In genomic region chr1:180606796-180607577, GRCm38 (mm10) we compare ENCODE assay signal across 21 mouse cellular contexts. TPM values are rescaled to one million over a fixed set of nuclear protein-coding genes. Genes with fewer than 3 reads are reported as not detected.
DNase-seq lines count a peak whose midpoint lies in the region; ATAC-seq and TF ChIP-seq lines count a peak whose summit lies in the region.
"Had no signal": no experiment of that assay in that cellular context is flagged by ENCODE, and none has a peak within 500 bp of the region (broad histone marks: within the 10 kb centered on the region; RNA-seq: fewer than 3 reads in every experiment).

No protein-coding gene starts in this region.

- peaks cover 17% of the 10 kb centered on the region for H3K4me1 ChIP-seq in heart, embryonic 11.5 days (ENCODE audit: control insufficient read depth, insufficient read depth, low read length)
- peaks cover 50% of the 10 kb centered on the region for H3K4me1 ChIP-seq in E14TG2a.4 (replicated peaks; ENCODE audit: low read depth, low read length)
- H3K4me1 ChIP-seq: embryonic facial prominence, embryonic 12.5 days; hindbrain, embryonic 12.5 days; intestine, embryonic 15.5 days; kidney, embryonic 15.5 days; neural tube, embryonic 13.5 days had no signal

- no peak overlapping the region for H3K4me3 ChIP-seq in heart, embryonic 11.5 days (ENCODE audit: low read depth, low read length)
- H3K4me3 ChIP-seq in E14TG2a.4 (replicated peaks; ENCODE audit: low read length) (0 out of 2 replicates have a peak overlapping the region, but pooled peaks have one; percentile 3), myocyte (no peak overlapping the region)
- H3K4me3 ChIP-seq: embryonic facial prominence, embryonic 12.5 days; hindbrain, embryonic 12.5 days; intestine, embryonic 15.5 days; kidney, embryonic 15.5 days; layer of hippocampus, adult 2 months; megakaryocyte, embryonic 14.5 days; neural tube, embryonic 13.5 days had no signal

- H3K9ac ChIP-seq in heart, embryonic 11.5 days (ENCODE audit: low read depth, low read length), result no peak overlapping the region
- H3K9ac ChIP-seq: embryonic facial prominence, embryonic 12.5 days; hindbrain, embryonic 12.5 days; intestine, embryonic 15.5 days; kidney, embryonic 15.5 days; liver, embryonic 14.5 days; neural tube, embryonic 13.5 days had no signal

- H3ac ChIP-seq in myocyte (ENCODE audit: control insufficient read depth, insufficient read length), result no peak overlapping the region

- no peak for TF ChIP-seq CTCF in E14TG2a.4 (conservative IDR thresholded peaks at IDR 0.05; ENCODE audit: low read length)

- 64% methylated on average over 10 of the region's 10 CpGs for WGBS in heart, embryonic 11.5 days (ENCODE audit: insufficient replicate concordance)

- H3K79me2 ChIP-seq in myocyte (ENCODE audit: control insufficient read depth, insufficient read depth), result no peaks in the 10 kb centered on the region

- H3K4me2 ChIP-seq in heart, embryonic 11.5 days, result no peak overlapping the region
- H3K4me2 ChIP-seq in myocyte (ENCODE audit: low read depth), result peak overlapping the region; percentile 4
- H3K4me2 ChIP-seq: embryonic facial prominence, embryonic 12.5 days; hindbrain, embryonic 12.5 days; intestine, embryonic 15.5 days; kidney, embryonic 15.5 days; neural tube, embryonic 13.5 days had no signal

- H3K27ac ChIP-seq in heart, embryonic 11.5 days (ENCODE audit: low read depth, low read length), result 0 out of 2 replicates have a peak overlapping the region, but pooled peaks have one; percentile 12
- H3K27ac ChIP-seq: embryonic facial prominence, embryonic 12.5 days; hindbrain, embryonic 12.5 days; intestine, embryonic 15.5 days; kidney, embryonic 15.5 days; layer of hippocampus, adult 2 months; liver, embryonic 14.5 days; neural tube, embryonic 13.5 days had no signal

- no peak for TF ChIP-seq POLR2A in myocyte (IDR thresholded peaks at IDR 0.05; ENCODE audit: insufficient read length, low read depth)

- no peak for DNase-seq in heart, postnatal 25 days (ENCODE audit: low spot score)
- DNase-seq in ZHBTc4 (ENCODE audit: low read depth, low spot score), result peak; percentile 93
- DNase-seq in kidney, postnatal 14 days, result no peak
- DNase-seq in spleen, adult 12 weeks (ENCODE audit: low spot score), result no peak
- DNase-seq: adrenal gland, postnatal 25 days; cerebellum, postnatal 14 days; gastrocnemius, postnatal 36 days; thymus, postnatal 36 days had no signal

- H3K9me3 ChIP-seq in heart, embryonic 11.5 days (replicated peaks; ENCODE audit: control insufficient read depth, low read length), result 0 out of 2 replicates have a peak, but pooled peaks cover 2% of the 10 kb centered on the region
- peaks cover 31% of the 10 kb centered on the region for H3K9me3 ChIP-seq in E14TG2a.4 (ENCODE audit: low read length)
- H3K9me3 ChIP-seq: intestine, embryonic 15.5 days; neural tube, embryonic 13.5 days had no signal

- ATAC-seq in heart, embryonic 11.5 days (replicated peaks; ENCODE audit: insufficient number of reproducible peaks, low FRiP score, low TSS enrichment), result no peak
- ATAC-seq: activated CD4-positive, CD25-positive, alpha-beta regulatory T cell, adult 4 months; intestine, embryonic 15.5 days; lung, postnatal 0 days had no signal

- H3K27me3 ChIP-seq in heart, embryonic 11.5 days (ENCODE audit: control insufficient read depth, insufficient read depth, low read length), result no peaks in the 10 kb centered on the region
- no peaks in the 10 kb centered on the region for H3K27me3 ChIP-seq in E14TG2a.4 (ENCODE audit: insufficient read depth, low read length)
- H3K27me3 ChIP-seq in myocyte (ENCODE audit: control insufficient read depth, insufficient read depth, insufficient read length), result no peaks in the 10 kb centered on the region
- H3K27me3 ChIP-seq: embryonic facial prominence, embryonic 12.5 days; hindbrain, embryonic 12.5 days; intestine, embryonic 15.5 days; kidney, embryonic 15.5 days; neural tube, embryonic 13.5 days had no signal

- peaks cover 2% of the 10 kb centered on the region; the same call in 1 of the 2 replicates for H3K36me3 ChIP-seq in heart, embryonic 11.5 days (ENCODE audit: control insufficient read depth, insufficient read depth, low read length)
- H3K36me3 ChIP-seq in E14TG2a.4 (ENCODE audit: insufficient read depth, low read length) (peaks cover 41% of the 10 kb centered on the region), myocyte (ENCODE audit: control insufficient read depth, insufficient read depth) (no peaks in the 10 kb centered on the region)

- intact Hi-C loops in heart, postnatal 25 days (cut with DNase I), result loop anchor here (5.0 kb wide), 1 partner anchor 35 kb away; the partner anchor contains the start of gene Lin9

TF ChIP-seq in myocyte, 11 proteins besides CTCF, POLR2A, EP300 and RAD21:
- TF ChIP-seq MAX (IDR thresholded peaks at IDR 0.05; ENCODE audit: low read depth) (no peak), TCF12 (IDR thresholded peaks at IDR 0.05; ENCODE audit: insufficient read depth, poor library complexity, severe bottlenecking) (peak; percentile 13), POLR2AphosphoS2 (IDR thresholded peaks at IDR 0.05; ENCODE audit: insufficient read length, low read depth) (no peak), E2F4 (IDR thresholded peaks at IDR 0.05; ENCODE audit: insufficient read depth) (no peak), TCF3 (IDR thresholded peaks at IDR 0.05; ENCODE audit: insufficient read length, low read depth) (no peak), USF1 (IDR thresholded peaks at IDR 0.05; ENCODE audit: low read depth) (no peak), SRF (IDR thresholded peaks at IDR 0.05; ENCODE audit: control insufficient read depth, insufficient read length, low read depth) (no peak), CEBPB (IDR thresholded peaks at IDR 0.05; ENCODE audit: insufficient read depth, poor library complexity, severe bottlenecking) (no peak), MYOD1 (IDR thresholded peaks at IDR 0.05; ENCODE audit: control insufficient read depth in 1 of 3, insufficient read length in 2 of 3, low read depth in 2 of 3) (peak in 2 of 3 experiments; percentile 42 to 73), MYOG (IDR thresholded peaks at IDR 0.05; ENCODE audit: control insufficient read depth in 1 of 3, insufficient read depth in 1 of 3, insufficient read length in 2 of 3, low read depth in 2 of 3) (peak in 2 of 3 experiments; percentile 63 to 80), REST (IDR thresholded peaks at IDR 0.05; ENCODE audit: insufficient read depth, insufficient read length) (no peak)

RNA-seq across cellular contexts. Expression of gene Lin9, which starts 34.0 kb away (rescaled TPM):
- 15.2 and 17.8 TPM in 2 replicates for polyA plus RNA-seq in heart, embryonic 11.5 days (2014; fragmentation: Nextera tagmentation; extraction: Ambion mirVana)
- 1 to 10 TPM; 2.6 to 2.7 TPM for total RNA-seq in heart, postnatal 25 days (2021)
- 1.9 TPM for polyA plus RNA-seq in myocyte (2012; fragmentation: generic; extraction: Trizol)

RNA-seq across cellular contexts. Expression of gene Parp1, which starts 38.3 kb away (rescaled TPM):
- polyA plus RNA-seq in heart, embryonic 11.5 days (2014; fragmentation: Nextera tagmentation; extraction: Ambion mirVana), result 94.0 and 107 TPM in 2 replicates
- total RNA-seq in heart, postnatal 25 days (2021), result 10 to 100 TPM; 58.3 to 62.5 TPM
- polyA plus RNA-seq in myocyte (2012; fragmentation: generic; extraction: Trizol), result 29.2 TPM
